Mouse (Mus musculus) cerebellum, adult 9-11 months (tissue): ENCODE results near the gene Pik3ca.
"Not testable (repeated sequence)": the region's sequence is repeated elsewhere in the genome, so short reads cannot be mapped to it uniquely, and the experiment has no call there.

Source experiments
- DNase-seq: peaks from one replicate; pipeline ENCODE4 v3.0.0; 2022

The Pik3ca gene

DNA sequence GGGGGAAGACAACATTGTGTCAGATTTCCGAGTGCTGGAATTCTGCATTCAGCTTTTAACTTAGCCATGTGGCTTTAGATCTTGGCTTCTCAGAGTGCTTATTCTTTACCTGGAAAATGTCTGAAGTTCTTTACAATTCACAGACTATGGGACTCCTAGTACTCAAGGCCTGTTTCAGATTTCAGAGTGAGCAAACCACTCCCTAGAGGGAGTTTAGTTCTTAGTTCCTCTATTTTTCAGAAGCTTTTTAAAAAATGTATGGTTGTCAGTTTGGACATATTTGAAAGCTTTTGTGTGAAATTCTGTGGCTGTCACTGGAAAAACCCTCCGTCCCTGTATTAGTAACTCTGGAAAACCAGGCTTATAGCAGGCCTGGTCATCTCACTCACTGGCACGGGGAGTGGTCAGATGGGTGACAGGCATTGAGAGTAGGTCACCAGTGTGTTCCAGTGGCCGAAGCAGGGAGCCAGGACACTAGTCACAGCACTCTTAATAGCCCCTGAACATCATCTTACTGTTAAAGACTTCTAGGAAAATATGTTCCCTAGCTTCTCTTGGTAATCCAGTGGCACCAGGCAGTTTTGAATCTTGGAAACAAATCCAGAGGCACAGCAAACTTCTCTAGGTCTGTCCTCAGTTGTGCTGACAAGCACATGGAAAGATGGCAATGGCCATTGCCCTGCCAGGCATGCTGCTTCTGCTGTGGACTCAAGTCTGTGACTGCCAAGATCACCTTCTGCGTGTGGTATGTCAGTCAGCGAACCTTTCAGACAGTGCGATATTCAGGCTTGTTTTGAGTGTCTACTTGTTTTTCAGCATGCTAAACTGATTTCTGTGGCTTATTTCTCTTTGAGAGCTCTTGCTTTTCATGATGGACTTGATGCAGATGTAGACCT, 5.8 kb downstream of the Pik3ca start:
- DNase-seq: no peak

DNA sequence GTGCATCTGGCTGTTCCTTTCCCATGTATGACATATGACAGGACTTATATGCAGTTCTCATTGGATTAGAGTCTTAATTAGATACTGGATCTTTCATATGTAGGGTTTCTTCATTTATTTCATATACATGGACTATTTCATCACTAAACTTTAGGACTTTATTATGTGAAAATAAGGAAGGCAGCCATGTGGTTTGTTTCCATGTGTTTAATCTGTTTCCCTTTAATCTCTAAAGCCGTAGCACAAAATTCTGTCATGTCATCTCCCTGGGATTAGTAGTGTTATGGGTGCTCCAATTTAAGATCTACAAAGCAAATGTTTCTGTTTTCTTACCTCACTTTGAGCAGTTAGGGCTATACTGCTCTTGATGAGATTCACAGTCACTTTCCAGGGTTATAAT, 8.2 kb downstream of the Pik3ca start:
- no peak for DNase-seq

DNA sequence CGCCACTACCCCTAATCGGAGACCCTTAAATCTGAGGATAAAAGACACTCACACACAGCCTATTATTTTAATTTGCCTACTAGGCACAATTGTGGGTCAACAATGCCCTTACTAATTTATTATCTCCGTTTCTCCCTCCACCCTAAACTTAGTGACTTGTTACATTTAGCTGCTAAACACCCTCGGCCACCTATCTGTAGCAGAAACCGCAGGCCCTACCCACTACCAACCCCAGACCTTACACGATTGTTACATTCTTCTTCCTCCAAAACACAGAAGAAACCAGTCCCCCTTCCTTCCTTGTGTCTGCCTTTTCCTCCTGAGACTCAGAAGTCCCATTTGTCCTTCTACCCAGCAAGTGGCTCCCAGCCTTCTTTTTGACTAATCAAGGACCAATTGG, 9.3 kb downstream of the Pik3ca start:
- no peak for DNase-seq

DNA sequence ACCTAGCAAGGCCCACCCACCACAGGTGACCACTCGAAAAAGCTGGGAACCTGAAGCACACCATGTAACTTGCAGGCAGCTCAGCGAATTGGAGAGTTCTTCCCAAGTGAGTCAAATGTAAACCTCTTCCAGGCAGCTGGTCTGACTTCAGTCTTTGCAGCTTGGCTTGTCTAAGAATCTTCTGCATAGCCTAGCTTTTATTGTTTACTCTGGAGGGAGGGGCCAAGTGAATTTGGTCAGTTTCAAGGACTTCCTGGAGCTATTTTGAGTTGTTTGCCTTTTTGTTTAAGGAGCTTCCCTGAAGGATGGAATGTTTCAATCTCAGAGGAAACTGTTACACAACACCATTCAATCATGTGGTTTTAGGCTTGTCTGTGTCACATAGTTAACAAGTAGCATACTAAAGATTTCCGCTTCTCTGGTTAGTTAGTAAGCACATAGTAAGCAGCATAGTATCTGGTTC, 11.4 kb downstream of the Pik3ca start:
- no peak for DNase-seq

DNA sequence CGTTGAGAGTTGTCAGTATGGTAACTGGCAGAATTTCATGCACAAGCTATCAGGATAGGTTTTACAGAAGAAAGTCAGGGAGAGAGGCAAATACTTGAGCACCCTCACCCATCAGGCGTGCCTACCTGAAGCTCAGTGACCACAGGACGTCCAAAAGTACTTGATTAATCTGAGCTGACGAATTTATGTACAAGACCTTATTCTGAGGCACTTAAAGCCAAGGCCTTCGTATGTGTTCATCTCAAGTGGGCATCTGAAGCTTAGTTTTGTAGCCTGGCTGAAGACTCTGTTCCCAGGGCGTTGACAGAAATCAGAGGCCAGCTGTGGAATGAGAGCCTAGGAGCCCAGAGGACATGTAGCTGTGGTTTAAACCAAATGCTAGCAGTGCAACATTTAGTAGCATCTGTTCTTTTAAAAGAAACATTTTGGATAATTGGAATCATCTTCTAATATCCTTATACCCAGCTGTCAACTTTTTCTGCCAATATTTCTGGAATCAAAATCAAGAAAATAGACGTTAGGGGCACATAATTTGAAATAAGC, 15.1 kb downstream of the Pik3ca start:
- no peak for DNase-seq

DNA sequence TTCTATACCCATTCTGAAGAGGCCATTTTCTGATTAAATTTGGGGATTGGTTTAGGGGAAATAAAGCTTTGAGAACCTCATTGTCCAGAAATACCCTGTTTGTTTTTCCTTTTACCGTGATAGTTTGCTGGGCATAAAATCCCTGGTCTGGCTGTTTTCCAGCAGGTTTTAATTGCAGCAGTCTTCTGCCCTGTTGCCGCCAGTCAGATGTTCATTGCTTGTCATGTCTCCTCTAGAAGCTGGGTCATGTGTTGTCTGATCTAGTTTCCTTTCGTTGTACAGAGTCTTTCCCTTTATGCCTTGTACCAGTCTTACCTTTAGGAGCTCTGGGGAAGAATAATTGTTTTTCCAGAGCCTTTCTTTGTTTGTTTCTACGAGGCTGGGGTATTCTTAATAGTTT, 16.9 kb downstream of the Pik3ca start:
- no peak for DNase-seq

DNA sequence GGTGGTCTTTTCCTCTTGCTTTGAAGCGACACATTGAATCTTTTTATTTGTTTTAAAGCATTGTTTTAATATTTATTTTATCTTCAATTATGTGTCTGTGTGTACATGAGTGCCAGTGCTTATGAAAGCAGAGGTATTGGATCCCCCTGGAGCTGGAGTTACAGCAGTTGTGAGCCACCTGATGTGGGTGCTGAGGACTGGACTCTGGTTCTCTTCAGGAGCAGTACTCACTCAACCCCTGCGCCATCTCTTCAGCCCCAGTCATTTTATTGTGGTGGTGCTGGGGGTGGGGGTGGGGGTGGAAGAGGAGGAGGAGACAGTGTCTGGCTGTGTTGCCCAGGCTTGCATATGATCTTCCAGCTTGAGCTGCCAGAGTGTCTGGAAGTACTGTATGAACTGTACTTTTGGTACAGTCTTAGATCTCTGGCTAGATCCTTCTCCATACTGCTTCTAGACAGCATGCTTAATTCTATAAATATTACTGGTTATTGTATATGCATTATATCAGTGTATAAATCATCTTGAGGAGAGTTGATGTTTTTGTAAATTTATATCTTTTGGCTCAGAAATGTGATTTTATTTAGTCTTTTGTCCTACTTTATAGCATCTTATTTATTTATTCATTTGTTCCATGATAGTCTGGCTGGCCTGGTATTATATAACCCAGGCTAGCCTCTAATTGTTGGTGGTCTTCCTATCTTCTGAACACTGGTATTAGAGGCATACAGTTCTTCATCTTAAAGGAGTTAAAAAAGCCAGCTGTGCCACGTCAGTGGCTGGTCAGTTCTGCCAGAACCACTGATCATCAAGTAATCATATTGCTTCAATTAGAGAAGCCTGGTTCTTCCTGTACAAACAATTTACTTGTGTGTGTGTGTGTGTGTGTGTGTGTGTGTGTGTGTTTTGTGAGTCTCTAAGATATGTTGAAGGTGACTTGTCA, 18.2 kb downstream of the Pik3ca start:
- DNase-seq: no peak

DNA sequence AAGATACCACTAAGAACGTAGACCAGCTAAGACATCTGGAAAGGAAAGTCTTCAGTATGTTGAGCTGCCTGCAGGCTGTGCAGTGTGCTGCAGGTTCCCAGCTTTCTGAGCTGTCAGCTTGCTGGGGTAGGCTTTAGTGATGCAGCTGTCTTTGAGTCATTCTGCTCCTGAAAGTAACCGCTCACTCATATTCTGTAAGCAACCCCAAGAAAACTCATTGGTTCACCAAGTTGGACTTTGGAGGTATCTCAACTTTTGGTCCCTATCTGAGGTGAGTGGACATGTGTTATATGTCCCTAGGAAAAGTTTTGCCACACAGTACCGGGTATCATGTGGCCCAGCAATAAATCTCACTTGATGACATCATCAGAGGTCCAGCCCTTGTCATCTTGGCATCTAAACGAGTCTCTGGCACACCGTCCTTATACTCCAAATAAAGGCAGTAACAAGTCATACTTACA, 20.3 kb downstream of the Pik3ca start:
- DNase-seq: no peak

DNA sequence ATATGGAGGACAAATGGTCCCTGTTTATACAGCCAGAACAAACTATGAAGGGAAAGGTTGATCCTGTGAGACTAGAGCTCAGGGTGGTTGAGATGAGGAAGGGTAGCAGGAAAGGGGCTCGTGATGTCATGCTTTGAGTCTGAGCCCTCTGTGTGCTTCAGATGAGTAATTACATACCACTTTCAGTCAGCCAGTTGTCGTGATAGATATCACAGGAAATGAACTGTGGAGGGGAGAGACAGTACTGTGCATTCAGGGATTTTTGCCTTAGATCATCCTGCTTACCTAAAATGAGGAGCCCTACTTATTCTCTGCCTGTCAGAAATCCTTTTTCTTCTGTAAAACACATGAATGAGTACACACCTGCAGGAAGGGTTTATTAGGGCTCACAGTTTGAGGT, 22.4 kb downstream of the Pik3ca start:
- no peak for DNase-seq

DNA sequence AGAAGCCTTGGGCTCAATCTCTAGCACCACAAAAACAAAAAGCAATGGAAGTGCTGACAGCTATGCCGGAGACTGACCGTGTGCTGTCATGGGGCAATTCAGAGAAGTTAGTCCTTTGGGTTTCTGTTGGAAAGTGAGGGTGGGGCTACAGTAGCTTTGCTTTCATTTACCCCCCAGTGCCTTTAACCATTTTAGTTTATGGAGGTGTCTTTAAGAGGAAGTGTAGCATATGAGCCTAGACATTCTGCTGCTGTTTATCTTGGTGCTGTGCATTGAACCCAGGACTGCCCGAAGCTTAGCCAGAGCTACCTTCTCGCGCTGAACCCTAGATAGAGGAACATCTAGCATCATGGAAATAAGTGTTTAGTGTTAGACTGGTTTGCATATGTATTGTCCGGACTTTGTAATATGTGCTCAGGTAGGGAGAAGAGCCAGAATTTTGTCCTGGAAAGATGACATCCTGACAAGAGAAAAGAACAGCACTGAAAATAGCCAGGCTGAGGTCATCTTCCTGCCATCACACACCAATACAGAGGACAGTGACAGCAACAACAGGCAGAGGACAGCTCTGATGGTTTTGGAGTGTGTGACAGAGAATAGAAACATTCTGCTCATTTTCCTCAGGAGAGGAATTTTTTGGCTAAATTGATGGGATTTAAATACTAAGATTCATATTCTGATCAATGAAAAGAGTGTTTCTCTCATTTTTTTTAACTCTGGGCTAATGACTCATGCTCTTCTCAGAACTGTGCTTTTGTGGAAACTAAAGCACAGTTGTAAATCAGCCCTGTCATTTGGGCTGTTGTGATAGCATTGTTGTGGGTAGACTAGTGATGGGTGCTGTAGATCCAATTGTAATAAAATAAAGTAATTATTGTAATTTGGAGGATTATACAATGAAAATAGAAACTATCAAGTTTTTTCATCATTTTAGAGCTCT, 23.9 kb downstream of the Pik3ca start:
- DNase-seq: no peak

DNA sequence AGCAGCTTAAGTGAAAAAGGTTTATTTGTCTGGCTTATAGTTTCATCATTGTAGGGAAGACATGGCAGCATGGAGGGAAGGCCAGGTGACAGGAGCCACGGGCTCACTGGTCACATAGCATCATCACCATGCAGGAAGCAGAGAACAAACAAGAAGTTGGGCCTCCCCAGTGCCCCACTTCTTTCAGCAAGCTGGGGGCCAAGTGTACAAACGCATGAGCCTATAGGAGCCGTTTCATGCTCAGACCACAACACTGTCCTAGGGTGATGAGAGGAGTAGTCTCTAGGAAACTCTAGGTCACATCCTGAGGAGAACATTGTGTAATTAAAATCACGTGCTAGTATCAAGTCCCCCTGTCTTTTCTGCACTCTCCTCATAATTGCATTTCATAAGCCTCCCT, 30.2 kb downstream of the Pik3ca start:
- no peak for DNase-seq

DNA sequence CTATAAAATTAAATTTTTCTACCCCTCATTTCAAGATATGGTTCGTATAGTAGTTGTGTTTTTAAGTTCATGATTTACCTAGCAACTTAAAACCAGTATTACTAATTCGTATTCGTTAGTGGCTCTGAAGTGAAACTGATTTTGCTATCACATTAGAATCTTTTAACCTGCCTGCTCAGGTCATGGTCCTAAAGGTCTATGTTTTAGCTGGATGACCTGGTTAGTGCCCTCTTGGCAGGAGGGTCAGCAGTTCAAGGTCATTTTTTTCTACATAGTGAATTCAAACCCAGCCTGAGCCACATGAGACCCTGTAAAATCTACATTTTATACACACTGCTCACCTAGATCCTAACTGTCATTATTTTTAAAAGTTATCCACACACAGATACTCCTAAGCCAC, 30.9 kb downstream of the Pik3ca start:
- DNase-seq: no peak

DNA sequence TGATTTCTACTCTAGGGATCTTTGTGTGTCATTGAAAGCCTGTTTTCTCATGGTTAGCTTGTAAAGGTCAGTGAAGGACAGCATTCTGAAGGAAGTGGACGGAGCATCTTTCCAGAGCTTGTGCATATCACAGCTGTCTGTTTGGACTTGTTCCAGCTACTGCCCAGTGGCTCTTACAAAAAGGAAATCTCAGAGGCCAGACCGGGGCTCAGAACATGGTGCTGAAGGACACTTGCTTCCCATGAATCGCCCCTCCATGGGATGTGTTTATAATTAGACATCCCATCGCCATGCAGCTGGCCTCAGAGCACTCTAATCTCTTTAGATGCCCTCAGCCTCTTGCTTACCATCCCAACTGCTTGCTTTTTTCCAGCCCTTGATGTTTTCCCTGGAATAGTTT, 31.4 kb downstream of the Pik3ca start:
- DNase-seq: no peak

DNA sequence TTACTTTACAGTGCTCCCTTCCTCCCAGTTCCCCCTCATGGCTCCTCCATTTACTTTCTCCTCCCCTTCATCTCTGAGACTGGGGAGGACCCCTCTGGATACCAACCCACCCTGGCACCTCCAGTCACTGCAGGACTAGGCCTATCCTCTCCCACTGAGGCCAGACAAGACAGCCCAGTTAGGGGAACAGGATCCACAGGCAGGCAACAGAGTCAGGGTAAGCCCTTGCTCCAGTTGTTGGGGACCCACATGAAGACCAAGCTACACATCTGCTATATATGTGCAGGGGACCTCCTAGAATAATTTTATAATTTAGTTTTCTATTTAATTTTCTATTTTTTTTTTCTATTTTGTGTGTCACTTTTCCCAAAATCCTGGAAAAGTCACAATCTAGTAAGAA, 31.9 kb downstream of the Pik3ca start:
- DNase-seq: not testable (repeated sequence)

DNA sequence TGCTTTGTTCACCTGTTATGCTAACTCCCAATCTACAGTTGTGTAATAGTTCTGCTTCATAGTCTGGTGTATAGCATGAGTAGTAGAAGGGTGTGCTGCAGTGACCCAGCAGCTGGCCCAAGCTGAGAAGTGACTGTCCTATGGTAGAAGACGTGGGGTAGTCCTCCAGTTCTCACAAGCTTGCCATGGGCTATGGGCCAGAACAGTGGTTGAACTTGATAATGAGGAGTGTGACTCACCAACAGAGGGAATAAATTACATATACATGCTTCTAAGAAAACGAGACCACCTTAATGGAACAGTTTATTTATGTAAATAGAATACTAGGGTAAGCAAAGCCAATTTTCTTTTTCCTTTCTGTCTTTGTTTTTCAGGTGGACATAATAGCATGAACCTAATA, 32.9 kb downstream of the Pik3ca start:
- DNase-seq: no peak

DNA sequence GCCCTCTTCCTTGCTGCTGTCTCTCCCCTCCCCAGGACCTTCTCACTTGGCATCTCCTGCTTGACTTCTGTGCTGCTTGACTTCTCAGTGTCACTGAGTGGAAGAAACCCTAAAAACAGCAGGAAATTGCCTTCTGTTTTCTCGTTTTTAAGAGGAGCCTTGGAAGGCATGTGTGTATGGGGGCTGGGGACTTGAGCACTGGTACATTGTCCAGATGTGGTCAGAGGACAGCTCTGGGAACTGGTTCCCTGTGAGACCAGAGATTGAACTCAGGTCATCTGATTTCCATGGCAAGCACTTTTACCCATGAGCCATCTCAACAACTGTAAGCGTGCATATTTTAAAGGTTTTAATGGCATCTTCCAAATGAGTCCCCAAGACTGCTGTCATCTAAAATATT, 36.5 kb downstream of the Pik3ca start:
- no peak for DNase-seq

DNA sequence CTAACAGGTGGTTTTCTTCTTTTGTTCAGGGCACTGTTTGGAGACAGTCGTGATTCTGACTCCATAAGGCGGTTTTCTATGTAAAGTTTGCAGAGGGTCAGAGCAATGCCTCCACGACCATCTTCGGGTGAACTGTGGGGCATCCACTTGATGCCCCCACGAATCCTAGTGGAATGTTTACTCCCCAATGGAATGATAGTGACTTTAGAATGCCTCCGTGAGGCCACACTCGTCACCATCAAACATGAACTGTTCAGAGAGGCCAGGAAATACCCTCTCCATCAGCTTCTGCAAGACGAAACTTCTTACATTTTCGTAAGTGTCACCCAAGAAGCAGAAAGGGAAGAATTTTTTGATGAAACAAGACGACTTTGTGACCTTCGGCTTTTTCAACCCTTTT, 38.6 kb downstream of the Pik3ca start:
- DNase-seq: no peak

DNA sequence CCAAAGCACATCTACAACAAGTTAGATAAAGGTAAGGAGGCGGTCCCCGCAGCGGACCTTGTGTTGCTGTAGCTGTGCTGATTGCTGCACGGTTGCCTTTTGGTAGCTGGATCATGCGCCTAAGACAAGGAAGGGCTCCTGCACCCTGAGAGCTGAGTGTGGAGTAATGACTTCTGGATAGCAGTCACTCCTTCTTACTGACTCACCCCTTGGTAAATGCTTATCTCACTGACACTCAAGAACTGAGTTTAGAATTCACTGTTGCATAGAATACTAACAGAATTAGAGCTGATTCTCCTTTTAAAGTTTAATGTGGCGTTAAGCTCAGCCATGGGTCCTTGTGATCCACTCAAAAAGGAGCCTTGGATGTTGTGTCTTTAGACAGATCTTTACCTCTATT, 39.8 kb downstream of the Pik3ca start:
- no peak for DNase-seq

DNA sequence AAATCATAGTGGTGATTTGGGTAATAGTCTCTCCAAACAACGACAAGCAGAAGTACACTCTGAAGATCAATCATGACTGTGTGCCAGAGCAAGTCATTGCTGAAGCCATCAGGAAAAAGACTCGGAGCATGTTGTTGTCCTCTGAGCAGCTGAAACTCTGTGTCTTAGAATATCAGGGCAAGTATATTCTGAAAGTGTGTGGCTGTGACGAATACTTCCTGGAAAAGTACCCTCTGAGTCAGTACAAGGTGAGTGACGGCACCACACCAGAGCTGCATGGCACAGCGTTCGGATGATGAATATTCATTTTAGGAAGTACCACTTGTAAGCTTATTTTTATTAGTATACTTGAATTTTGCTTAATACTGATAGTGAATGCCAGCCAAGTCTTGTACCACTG, 40.3 kb downstream of the Pik3ca start:
- no peak for DNase-seq

DNA sequence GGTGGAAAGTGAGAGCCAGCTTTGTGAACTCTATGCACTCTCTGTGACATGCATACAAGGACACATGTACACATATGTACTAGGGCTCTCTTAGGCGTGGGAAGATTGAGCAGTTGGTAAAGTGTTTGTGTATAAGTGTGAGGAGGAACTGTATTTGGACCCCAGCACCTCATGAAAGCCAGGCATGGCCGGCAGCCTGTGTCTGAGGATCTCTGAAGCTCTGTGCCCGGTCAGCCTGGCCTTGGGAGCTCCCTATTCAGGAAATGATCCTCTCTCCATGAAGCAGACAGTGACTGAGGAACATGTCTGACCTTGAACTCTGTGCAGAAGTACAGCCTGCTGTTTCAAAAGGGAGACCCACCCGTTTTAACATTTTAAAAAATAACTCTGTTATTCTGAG, 41.2 kb downstream of the Pik3ca start:
- DNase-seq: no peak

DNA sequence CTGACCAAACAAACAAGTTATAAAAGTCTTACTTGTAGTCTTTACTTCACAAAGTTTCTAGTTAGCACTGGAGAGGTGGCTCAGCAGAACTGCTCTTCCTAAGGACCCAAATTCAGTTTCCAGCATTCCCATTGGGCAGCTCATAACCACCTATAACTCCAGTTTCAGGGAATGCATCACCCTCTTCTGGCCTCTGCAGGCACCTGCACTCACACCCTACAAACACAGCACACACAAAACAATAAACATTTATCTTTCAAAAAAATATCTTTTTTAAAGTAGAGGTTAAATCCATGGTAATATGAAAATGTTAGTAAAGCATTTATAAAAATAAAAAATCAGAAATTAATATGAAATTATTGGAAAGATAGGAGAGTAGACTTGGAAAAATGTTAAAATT, 44.2 kb downstream of the Pik3ca start:
- DNase-seq: no peak

DNA sequence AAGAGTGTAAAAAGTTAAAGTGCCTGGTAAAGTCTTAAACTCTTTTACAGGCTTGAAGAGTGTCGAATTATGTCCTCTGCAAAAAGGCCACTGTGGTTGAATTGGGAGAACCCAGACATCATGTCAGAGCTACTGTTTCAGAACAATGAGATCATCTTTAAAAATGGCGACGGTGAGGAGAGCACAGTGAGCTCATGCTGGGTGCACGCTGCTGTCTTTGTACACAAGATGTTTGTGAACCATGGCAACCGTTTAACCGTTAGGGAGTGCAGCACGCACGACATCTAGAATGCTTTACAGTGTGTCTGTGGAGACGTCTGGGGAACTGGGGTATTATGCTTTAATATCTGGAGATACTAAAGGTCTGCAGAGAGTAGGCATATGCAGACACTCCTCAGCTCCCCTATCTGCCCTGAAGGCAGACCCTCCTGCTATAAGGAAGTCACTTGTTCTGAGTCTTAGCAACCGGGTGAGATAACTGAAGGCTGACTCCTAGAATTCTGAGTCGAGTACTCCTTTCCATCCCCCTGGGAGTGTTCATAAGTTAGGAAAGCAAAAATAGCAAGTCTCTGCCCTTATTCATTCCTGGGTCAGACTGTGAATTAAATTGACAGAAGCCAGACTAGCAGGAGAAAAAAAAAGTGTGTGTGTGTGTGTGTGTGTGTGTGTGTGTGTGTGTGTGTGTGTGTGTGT, 57.0 kb downstream of the Pik3ca start:
- no peak for DNase-seq
